Mouse (Mus musculus) limb, embryonic 12.5 days (tissue): ENCODE results near the gene Fxyd5. TPM values are rescaled to one million over a fixed set of nuclear protein-coding genes. Genes with fewer than 3 reads are reported as not detected.

Experiments
- ATAC-seq: fragments of 200-750 bp; cut with Nextera tagmentation; 2 replicates; pipeline ENCODE4 v1.8.0; 2017; ENCODE audit warnings: low read depth, moderate TSS enrichment; ENCODE audit not compliant: insufficient number of reproducible peaks, insufficient read depth, low FRiP score, low TSS enrichment
- H3K27ac ChIP-seq: fragments of 300-500 bp; sonication (generic); 2 replicates; pipeline ENCODE4 v1.5.1; 2016; ENCODE audit warnings: mild to moderate bottlenecking, moderate library complexity
- H3K27me3 ChIP-seq: fragments of 300-500 bp; sonication (generic); 2 replicates; pipeline ENCODE4 v1.6.1; 2016; ENCODE audit warnings: mild to moderate bottlenecking, moderate library complexity
- H3K36me3 ChIP-seq: fragments of 300-500 bp; sonication (generic); 2 replicates; pipeline ENCODE4 v1.6.1; 2016; ENCODE audit warnings: mild to moderate bottlenecking, moderate library complexity
- H3K4me1 ChIP-seq: fragments of 300-500 bp; sonication (generic); replicated peaks from 2 replicates; pipeline ENCODE4 v1.6.1; 2016
- H3K4me2 ChIP-seq: fragments of 300-500 bp; sonication (generic); 2 replicates; pipeline ENCODE4 v1.6.1; 2016; ENCODE audit warnings: mild to moderate bottlenecking, moderate library complexity
- H3K4me3 ChIP-seq: fragments of 300-500 bp; sonication (generic); replicated peaks from 2 replicates; pipeline ENCODE4 v1.5.1; 2016; ENCODE audit warnings: mild to moderate bottlenecking
- H3K9ac ChIP-seq: fragments of 300-500 bp; sonication (generic); replicated peaks from 2 replicates; pipeline ENCODE4 v1.6.1; 2016; ENCODE audit warnings: mild to moderate bottlenecking, moderate library complexity
- H3K9me3 ChIP-seq: fragments of 300-500 bp; sonication (generic); 2 replicates; pipeline ENCODE4 v1.6.1; 2016; ENCODE audit warnings: mild to moderate bottlenecking, moderate library complexity
- WGBS: fragments of 180-500 bp; shearing (Covaris S2); methylation state at CpG from one replicate; pipeline ENCODE4 v1.1.7; 2016; 5-methylcytosine and 5-hydroxymethylcytosine counted together
- polyA plus RNA-seq: library from polyadenylated mRNA; unstranded; fragments of >200 nt; fragmentation: Nextera tagmentation; extraction: Ambion mirVana; gene quantifications from 2 replicates; pipeline ENCODE4 v1.2.1, GENCODE M21; 2016

The Fxyd5 gene
- polyA plus RNA-seq, 1 experiment from 2014 or later: 10.3 TPM

DNA sequence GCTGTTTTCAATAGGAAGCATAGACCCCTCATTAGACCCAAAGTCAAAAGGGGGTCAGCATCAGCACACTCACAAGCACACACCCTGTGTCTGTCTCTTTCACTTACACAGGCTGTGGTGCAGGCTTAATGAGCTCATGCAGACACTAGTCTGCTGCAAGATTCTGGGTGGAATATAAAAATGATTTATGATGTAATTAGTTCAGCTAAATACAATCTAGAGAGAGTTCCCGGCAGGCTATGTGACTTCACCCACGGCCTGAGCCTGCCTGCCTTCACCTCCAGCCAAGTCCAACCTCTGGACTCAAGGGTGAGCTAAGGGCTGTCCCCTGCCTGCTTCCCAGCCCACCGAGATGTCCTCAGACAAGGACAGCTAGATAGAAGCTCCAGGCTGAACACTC, 33.4 kb downstream of the Fxyd5 start:
- no peak overlapping the region for H3K9ac ChIP-seq
- no peak overlapping the region for H3K27ac ChIP-seq
- H3K9me3 ChIP-seq: no peaks in the 10 kb centered on the region
- ATAC-seq: peak; percentile 46; the same call in 1 of the 2 replicates
- no peak overlapping the region for H3K4me2 ChIP-seq
- no peak overlapping the region for H3K4me3 ChIP-seq
- no peaks in the 10 kb centered on the region for H3K4me1 ChIP-seq
- H3K36me3 ChIP-seq: no peaks in the 10 kb centered on the region
- no peaks in the 10 kb centered on the region for H3K27me3 ChIP-seq
- 27% methylated on average over 3 of the region's 3 CpGs for WGBS

DNA sequence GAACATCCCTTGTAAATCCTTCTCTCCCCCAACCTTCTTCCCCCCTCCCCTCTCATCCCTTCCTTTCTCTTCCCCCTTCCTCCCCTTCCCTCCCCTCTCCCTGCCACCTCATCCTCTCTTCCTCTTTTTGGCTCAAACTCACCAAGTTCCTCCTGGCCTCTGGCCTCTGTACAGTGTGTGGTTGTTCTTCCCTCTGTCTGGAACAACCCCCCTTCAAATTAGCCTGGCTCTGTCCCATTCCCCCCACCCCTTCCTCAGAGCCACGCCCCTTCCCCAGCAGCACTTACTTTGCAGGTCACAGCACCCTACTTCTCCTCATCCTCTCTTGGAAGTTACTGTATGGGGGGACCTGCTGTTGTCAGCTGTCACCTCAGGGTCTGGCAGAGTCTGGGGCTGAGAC, 34.1 kb downstream of the Fxyd5 start:
- H3K9me3 ChIP-seq: no peaks in the 10 kb centered on the region
- no peak overlapping the region for H3K27ac ChIP-seq
- no peak overlapping the region for H3K4me2 ChIP-seq
- WGBS: 38% methylated on average over 1 of the region's 1 CpGs
- H3K4me3 ChIP-seq: no peak overlapping the region
- no peaks in the 10 kb centered on the region for H3K36me3 ChIP-seq
- H3K4me1 ChIP-seq: no peaks in the 10 kb centered on the region
- no peaks in the 10 kb centered on the region for H3K27me3 ChIP-seq
- no peak overlapping the region for H3K9ac ChIP-seq
- ATAC-seq: no peak

DNA sequence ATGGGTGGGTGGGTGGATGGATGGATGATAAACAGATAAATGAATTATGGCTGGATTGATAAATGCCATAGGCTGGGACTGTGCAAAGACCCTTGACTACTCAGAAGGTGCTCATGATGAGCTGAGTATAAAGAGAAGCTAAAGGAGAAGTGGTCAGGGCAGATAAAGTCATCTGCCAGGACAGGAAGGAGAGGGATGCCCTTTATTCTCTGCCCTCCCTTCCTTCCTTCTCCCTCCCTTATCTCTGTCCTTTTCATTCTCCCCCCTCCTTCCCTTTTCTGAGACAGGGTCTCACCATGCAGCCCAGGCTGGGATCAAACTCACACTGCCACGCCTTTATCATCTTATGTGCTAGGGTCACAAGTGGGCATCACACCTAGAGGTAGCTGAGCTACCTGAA, 34.5 kb downstream of the Fxyd5 start:
- WGBS: 73% methylated on average over 1 of the region's 1 CpGs
- no peak for ATAC-seq

DNA sequence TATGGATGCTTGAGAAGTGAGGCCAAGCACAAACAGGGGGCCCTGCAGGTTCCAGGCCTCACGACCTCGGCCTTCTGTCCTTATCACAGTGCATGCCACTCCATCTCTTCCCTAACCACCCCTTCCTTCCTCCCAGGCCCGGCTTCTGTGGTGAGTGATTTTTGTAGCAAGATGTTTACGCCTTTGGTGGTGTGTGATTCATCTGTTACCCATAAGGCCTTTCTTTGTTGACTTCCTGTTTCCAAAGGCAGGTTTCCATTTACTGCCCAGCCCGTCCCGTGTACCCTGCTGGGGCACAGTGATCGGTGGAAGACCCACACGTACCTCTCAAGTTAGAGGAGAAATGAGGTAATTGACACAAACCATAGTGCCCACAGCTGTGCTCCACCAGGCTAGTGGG, 39.6 kb downstream of the Fxyd5 start:
- ATAC-seq: no peak
- Histone ChIP-seq H3K9me3 (no peaks in the 10 kb centered on the region), H3K4me3 (no peak overlapping the region), H3K27me3 (no peaks in the 10 kb centered on the region), H3K27ac (no peak overlapping the region), H3K4me2 (no peak overlapping the region), H3K36me3 (no peaks in the 10 kb centered on the region), H3K4me1 (peaks cover 12% of the 10 kb centered on the region), H3K9ac (no peak overlapping the region)
- 71% methylated on average over 8 of the region's 8 CpGs for WGBS

More for the DNA sequence above, 34.5 kb downstream of the Fxyd5 start:
- H3K27ac ChIP-seq: no peak overlapping the region
- H3K4me2 ChIP-seq: no peak overlapping the region
- no peaks in the 10 kb centered on the region for H3K4me1 ChIP-seq
- H3K36me3 ChIP-seq: no peaks in the 10 kb centered on the region
- no peak overlapping the region for H3K9ac ChIP-seq
- no peaks in the 10 kb centered on the region for H3K9me3 ChIP-seq
- no peak overlapping the region for H3K4me3 ChIP-seq
- no peaks in the 10 kb centered on the region for H3K27me3 ChIP-seq

DNA sequence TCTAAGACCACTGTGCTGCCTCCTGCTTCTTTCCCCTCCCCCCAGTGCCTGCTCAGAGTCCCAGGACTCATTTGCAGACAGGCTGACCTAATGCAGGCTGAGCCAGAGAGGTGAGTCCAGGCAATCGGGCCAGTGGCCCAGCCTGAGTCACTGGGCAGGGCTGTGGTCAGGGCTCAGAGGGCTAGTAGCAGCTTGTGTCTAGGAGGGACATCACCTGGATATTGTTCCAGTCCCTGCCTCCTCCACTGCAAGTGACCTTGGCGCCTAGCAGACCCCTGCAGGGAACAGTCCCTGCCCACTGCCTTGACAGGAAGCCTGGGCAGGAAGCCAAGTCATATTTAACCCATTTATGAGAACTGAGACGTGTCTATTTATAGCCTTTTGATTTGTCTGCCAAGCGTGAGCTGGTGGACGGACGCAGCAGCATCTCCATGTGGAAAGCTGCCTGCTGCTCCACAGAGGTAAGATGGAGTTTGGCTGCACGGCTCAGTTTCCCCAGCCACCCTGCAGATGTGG, 41.7 kb downstream of the Fxyd5 start:
- Histone ChIP-seq H3K27me3 (no peaks in the 10 kb centered on the region), H3K4me2 (peak overlapping the region; percentile 23; the same call in 1 of the 2 replicates), H3K9ac (0 out of 2 replicates have a peak overlapping the region, but pooled peaks have one; percentile 18), H3K4me3 (no peak overlapping the region), H3K9me3 (peaks cover 9% of the 10 kb centered on the region; the same call in 1 of the 2 replicates), H3K27ac (peak overlapping the region; percentile 4; the same call in 1 of the 2 replicates), H3K4me1 (peaks cover 12% of the 10 kb centered on the region), H3K36me3 (no peaks in the 10 kb centered on the region)
- ATAC-seq: peak; percentile 47; the same call in 1 of the 2 replicates
- 18% methylated on average over 7 of the region's 7 CpGs for WGBS

DNA sequence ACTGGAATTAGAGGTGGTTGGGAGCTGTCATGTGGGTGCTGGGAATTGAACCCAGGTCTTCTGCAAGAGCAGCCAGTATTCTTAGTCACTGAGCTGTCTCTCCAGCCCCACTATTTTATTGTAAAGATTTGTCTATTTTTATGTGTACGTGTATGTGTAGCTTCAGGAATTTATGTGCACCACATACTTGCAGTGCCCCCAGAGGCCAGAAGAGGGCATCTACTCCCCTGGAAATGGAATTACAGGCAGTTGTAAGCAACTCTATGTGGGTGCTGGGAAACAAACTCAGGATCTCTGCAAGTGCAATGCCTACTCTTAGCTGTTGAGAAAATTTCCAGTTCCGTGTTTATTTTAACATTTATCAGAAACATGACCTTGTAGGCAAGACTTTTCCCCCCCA, 45.8 kb downstream of the Fxyd5 start:
- 87% methylated on average over 2 of the region's 2 CpGs for whole genome bisulfite sequencing
- H3K4me2 ChIP-seq: no peak overlapping the region
- H3K27ac ChIP-seq: no peak overlapping the region
- no peaks in the 10 kb centered on the region for H3K27me3 ChIP-seq
- no peak for ATAC-seq
- peaks cover 9% of the 10 kb centered on the region; the same call in 1 of the 2 replicates for H3K9me3 ChIP-seq
- no peak overlapping the region for H3K4me3 ChIP-seq
- H3K4me1 ChIP-seq: peaks cover 12% of the 10 kb centered on the region
- H3K36me3 ChIP-seq: no peaks in the 10 kb centered on the region
- no peak overlapping the region for H3K9ac ChIP-seq

DNA sequence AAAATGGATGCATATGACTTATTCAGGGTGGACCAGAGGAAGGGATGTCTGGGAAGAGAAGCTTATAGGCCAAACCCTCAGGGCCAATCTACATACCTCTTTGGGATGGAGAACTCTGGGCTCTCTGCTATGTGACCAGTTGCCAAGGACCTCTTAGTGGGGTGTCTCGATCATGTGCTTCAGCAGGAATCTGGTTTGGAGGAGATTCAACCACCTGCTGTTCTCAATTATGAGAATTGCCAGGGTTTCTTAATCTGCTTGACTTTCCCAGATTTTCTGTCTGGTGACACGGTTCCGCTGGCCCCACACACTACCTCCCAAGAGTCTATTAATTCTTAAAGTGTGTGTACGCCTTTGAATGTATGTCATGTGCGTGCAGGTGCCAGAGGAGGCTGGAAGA, 48.3 kb downstream of the Fxyd5 start:
- no peaks in the 10 kb centered on the region for H3K36me3 ChIP-seq
- WGBS: 75% methylated on average over 5 of the region's 5 CpGs
- no peaks in the 10 kb centered on the region for H3K27me3 ChIP-seq
- peaks cover 9% of the 10 kb centered on the region; the same call in 1 of the 2 replicates for H3K9me3 ChIP-seq
- H3K9ac ChIP-seq: no peak overlapping the region
- H3K4me2 ChIP-seq: no peak overlapping the region
- no peak overlapping the region for H3K27ac ChIP-seq
- ATAC-seq: no peak
- no peak overlapping the region for H3K4me3 ChIP-seq
- H3K4me1 ChIP-seq: no peaks in the 10 kb centered on the region

DNA sequence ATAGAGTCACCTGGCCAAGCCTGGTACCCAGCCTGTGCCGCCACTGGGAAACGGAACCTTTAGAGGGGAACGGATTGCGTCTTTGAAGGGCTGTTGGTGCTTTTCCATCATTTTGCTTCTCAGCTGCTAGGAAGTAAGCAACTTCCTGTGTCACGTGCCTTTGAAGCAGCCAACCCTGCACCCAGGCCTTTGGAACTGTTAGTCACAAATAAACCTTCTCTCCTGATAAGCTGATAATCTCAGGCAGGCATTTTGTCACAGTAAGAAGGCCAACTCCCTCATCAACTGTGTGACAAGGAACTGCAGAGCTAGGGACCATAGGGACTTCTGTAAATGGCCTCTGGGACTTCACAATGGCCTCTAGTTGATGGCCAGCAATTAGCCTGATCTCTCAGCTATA, 50.1 kb downstream of the Fxyd5 start:
- H3K4me2 ChIP-seq: no peak overlapping the region
- no peak overlapping the region for H3K27ac ChIP-seq
- H3K9me3 ChIP-seq: peaks cover 9% of the 10 kb centered on the region; the same call in 1 of the 2 replicates
- H3K9ac ChIP-seq: no peak overlapping the region
- no peaks in the 10 kb centered on the region for H3K27me3 ChIP-seq
- no peaks in the 10 kb centered on the region for H3K4me1 ChIP-seq
- WGBS: 73% methylated on average over 5 of the region's 5 CpGs
- no peaks in the 10 kb centered on the region for H3K36me3 ChIP-seq
- no peak for ATAC-seq
- no peak overlapping the region for H3K4me3 ChIP-seq

DNA sequence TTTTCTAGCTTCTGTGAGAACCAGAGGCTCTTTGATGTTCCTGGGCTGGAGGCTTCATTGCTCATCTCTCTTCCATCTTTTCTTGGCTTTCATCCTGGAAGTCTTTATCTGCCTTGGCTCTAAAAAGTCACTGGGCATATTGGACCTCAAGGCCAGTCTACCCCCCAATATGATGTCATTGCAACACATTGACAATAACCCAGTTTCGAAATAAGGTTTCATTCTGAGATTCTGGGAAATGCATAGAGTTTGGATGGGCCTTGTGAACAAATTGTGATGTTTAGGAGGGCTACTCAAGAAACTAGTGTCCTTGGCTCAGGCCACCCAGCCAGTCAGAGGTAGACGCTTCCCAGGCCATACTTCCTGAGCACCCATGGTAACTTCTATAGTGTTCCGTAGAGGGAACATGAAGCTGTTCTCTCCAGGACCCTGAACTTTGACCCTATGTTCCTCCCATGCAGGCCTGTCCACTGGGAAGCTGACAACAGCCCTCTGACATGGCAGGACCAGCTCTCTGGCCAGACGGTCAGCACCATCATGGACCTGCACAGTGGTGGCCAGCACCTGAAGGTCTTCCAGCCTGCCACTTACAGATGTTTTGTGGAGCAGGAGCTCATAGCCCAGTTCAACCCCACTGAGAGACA, 53.6 kb downstream of the Fxyd5 start:
- ATAC-seq: no peak
- Histone ChIP-seq H3K36me3 (no peaks in the 10 kb centered on the region), H3K9me3 (no peaks in the 10 kb centered on the region), H3K4me1 (no peaks in the 10 kb centered on the region), H3K27ac (no peak overlapping the region), H3K4me2 (no peak overlapping the region), H3K4me3 (no peak overlapping the region), H3K27me3 (no peaks in the 10 kb centered on the region), H3K9ac (no peak overlapping the region)
- WGBS: 84% methylated on average over 4 of the region's 4 CpGs

DNA sequence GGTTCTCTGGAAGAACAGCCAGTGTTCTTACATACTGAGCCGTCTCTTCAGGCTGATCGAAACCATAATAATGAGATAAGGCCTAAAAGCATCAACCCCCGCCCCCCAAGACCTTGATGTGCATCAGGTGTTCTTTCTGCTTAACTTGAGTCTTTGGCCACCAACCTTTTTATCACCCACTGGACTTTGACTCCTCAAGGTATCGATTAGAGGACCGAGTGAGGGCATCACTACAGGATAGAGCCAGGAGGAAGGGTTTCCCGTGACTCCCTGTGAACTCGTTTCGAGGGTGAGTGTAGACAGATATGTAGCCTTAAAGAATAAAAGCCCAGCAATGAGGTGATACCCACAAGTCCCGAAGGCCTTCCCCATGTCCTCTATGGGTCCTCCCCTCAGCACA, 56.9 kb downstream of the Fxyd5 start:
- ATAC-seq: no peak
- no peaks in the 10 kb centered on the region for H3K9me3 ChIP-seq
- H3K4me2 ChIP-seq: no peak overlapping the region
- no peak overlapping the region for H3K27ac ChIP-seq
- H3K4me3 ChIP-seq: no peak overlapping the region
- whole genome bisulfite sequencing: 89% methylated on average over 9 of the region's 9 CpGs
- H3K36me3 ChIP-seq: no peaks in the 10 kb centered on the region
- H3K4me1 ChIP-seq: no peaks in the 10 kb centered on the region
- H3K27me3 ChIP-seq: no peaks in the 10 kb centered on the region
- H3K9ac ChIP-seq: no peak overlapping the region
